Mouse (Mus musculus) brain, embryonic 18.5 days (tissue): ENCODE data around the gene Magi1.

Experiments
- DNase-seq: peaks from one replicate; pipeline ENCODE4 v3.0.0-alpha.2; 2012; ENCODE audit warnings: low read depth, low spot score

Magi1 gene

DNA sequence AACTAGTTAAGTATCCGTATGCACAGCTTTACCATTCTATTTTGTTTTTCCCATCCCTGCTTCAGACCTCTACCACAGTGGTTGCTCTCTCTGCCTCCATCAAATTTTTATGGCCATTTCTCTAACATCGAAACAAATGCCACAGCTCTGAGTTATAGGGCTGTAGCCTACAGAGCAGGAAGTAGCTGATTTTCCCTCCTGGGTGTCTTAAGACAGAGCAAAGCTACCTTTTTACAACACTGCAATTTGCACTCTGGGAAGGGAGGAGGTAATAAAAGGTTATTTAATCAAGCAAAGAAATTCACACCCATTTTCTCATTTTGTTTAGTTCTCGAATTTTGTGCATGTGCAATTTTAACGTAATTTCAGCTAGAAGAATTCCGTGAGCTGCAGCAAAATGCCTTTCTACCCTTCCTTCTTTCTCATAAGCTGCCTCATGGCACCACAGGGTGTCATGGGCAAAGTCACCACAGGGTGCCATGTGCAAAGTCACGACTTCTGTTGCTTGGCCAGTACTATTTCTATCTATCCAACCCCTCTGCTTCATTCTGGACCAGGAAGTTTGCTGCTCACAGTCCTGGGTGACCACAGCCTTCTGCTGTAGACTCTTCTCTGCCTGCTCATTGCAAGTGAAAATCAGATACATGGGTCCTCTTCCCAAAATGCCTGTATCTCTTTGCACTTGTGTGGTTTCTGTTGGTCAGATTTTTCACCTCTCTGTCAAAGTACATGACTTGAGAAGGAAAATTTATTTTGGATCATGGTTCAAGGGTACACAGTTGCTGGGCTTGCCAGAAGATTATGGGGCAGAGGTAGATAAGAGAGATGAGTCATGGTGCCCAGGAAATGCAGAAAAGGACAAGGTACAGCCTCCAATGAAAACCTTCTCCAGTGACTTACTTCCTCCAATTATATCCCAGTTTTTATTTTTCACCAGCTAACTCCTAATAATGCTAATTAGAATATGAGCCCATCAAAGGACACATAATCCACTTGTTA lies 167.0 kb downstream of the Magi1 start:
- DNase-seq, result no peak

DNA sequence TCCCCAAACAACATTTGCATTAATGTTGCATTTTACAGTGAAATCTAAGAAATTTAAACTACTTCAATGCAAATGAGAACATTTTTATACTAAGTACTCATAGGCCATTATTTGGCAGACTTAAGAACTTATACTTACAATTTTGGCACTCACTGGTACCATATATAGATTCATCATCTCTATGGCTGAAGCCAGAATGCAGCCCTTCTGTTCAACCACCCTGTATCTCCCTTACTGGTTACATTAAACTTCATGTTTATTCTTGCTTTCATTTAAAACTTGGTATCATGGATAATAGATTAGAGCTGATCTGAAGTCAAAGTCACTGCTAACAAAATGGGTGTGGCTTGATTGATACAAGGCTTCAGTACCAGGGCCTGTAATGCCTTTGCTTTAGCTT lies 171.9 kb downstream of the Magi1 start:
- DNase-seq, result peak; percentile 34

DNA sequence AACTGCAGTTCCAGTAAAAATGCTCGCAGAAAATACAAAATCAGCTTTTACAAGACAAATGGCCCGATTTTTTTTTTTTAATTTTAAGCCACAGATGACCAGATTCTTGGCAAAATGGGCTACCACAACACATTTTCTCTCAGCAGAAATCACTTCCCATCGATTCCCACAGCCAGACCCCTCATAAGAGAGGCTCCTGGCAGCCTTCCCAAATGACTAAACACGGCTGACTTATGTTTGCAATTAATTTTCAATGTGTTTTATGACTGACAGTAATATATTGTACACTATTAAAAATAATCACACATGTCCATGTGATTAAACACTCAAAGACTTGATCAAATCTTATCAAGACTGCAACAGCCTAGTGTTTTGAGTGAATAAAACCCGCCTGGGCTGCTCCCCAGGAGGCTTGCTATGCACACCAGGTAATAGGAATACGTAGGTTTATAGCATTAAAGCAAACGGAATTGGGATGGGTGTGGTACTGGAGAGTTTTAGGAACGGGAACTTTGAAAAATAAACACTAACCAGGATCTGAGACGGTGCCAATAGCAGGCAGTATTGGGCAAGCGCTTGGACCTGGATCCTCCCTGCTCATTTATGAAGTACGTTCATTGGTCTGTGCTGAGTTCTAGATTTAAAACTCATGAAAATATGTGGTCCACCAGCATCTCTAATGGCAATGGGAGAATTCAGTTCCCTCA lies 176.2 kb downstream of the Magi1 start:
- DNase-seq, result peak; percentile 32

DNA sequence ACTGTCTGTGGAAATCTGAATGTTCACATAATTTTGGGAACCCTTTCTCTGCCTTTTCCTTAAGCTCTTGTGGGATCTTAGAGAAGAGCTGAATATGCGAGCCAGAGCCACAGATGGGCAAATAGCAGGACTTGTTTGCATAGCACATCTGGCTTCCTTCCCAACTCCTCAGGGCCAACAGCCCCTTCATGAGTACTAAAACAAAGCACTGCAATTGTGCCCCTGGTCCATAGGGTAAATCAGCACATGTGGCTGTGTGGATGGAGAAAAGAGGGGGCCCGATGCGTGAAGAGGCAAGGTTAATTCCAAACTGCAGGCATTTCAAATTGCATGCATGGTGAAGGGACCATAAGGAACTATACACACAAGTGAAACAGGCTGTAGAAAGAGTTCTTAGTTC lies 180.1 kb downstream of the Magi1 start:
- no peak for DNase-seq

DNA sequence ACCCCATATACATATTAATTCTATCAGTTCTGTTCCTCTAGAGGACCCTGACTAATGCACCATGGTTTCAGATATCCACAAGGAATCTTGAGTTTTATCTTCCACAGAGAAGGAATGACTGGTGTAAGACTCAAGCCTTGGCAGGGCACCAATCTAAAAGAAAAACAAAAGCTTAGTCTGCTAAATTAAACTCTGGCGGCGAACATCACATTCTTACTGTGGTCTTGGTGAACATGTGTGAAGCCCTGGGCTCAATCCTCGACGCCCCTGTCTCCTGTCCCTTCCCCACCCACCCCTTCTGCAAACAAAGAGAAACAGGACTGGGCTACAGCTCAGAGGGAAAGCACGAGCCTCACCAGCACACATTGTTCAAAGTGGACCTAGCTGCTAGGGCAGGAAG lies 182.5 kb downstream of the Magi1 start:
- DNase-seq, result no peak

DNA sequence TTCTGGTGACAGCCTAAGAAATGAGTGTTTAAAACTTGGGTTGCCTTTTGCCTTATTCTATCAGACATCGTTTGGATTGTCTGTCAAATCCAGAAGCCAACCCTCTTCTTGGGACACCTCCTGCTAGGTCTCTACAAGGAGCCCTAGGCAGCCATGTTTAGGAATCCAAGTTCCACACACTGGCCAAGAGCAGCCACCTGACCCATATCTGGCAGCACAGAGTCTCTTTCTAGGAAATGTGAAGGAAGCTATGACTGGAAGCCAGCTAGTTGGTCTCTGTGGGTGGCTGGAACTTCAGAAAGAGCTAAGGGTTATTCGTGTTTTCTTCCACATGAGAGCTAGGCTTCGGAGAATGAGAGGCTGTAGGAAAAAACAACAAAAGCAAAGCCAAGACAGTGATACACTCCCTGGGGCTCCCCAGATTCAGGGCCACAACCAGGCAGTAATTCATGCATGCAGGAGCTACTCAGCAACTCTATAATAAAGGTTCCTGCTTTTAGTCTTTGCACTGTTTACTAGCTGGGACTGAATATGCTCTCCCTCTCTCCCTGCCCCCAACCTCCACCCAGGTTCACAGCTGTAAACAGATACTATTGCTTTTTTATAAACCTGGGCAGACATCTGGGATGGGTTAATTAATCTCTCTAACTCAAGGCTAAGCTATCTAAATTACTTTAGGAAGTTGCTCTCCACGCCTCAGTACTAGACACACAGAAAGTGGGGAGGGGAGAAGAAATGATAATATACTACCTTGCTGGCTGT lies 188.6 kb downstream of the Magi1 start:
- DNase-seq, result no peak

DNA sequence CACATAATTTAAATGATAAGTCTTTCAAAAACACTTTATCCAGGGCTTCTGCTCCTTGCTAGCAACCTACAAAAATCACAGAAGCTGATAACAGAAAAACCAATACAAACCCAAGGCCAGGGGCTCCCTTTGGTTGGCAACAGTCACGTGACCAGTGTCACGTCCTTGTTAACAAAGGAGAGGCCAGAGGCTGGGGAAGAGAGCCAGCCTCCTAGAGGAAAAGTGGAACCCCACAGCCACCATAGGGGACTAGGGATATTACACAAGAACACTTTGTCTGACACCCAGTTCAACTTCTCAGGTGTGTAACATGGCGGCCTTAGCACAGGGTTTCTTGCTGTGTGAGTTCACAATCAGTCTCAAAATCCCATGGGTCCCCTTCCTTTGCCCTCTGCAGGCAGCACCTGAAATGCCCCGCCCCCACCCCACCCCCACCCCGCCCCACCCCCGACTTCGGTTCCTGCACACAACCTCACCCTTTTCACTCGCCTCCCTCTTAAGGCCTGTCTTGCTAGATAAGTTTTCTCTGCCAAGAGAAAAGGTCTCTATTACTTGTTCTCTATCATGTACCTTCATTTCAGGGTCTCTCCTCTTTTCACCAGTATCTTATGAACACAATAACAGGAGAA lies 190.6 kb downstream of the Magi1 start:
- no peak for DNase-seq

GRCm38 (mm10) chr6:94092500-94092899 lies 191.2 kb downstream of the Magi1 start:
- DNase-seq, result no peak

GRCm38 (mm10) chr6:94086855-94087254 lies 196.9 kb downstream of the Magi1 start:
- no peak for DNase-seq

GRCm38 (mm10) chr6:94084752-94085151 lies 199.0 kb downstream of the Magi1 start:
- DNase-seq, result no peak

- no peak for DNase-seq
Observed at GRCm38 (mm10) chr6:94083459-94083858, 200.3 kb downstream of the Magi1 start.

- peak; percentile 45 for DNase-seq
Observed at GRCm38 (mm10) chr6:94080933-94081545, 202.7 kb downstream of the Magi1 start.

DNA sequence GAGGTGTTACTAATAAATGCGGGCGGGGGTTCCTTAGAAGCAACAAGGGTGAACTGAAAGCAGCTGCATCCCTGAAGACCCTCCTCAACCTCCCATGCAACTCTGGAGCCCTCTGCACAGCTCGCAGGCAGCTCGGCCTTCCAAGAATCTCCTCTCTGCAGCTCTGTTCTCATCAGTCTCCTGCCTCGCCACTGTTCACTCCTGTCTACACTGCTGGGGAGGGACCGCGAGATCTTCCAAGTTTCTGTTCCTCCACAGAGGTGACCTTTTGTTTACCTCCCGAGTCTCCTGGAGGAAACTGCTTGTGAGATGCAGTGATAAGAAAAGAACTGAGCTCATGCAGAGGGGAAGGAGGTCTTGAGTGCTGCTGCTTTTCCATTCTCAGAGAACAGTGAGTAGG lies 204.8 kb downstream of the Magi1 start:
- DNase-seq, result no peak

DNA sequence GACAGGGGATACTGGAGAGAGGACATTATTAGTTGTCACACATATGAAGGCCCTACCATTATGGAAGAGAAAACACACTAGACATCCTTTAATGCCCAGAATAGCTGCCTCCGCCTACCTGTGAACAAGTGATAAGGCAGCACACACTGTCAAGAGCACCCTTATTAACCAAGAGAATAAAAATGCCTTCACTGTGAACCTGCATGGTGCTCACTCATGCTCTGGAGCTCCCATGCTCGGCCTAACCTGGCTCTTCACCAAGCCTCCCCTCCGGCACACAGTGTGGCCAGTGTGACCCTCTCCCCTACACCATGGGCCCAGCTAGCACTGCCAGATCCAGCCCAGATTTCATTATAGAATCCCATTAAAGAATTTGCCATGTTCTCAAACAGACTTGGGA lies 206.7 kb downstream of the Magi1 start:
- DNase-seq, result no peak

- no peak for DNase-seq
Observed at GRCm38 (mm10) chr6:94075990-94076389, 207.7 kb downstream of the Magi1 start.

GRCm38 (mm10) chr6:94075228-94075627 lies 208.5 kb downstream of the Magi1 start:
- DNase-seq, result no peak

- no peak for DNase-seq
Observed at GRCm38 (mm10) chr6:94071676-94072075, 212.0 kb downstream of the Magi1 start.

DNA sequence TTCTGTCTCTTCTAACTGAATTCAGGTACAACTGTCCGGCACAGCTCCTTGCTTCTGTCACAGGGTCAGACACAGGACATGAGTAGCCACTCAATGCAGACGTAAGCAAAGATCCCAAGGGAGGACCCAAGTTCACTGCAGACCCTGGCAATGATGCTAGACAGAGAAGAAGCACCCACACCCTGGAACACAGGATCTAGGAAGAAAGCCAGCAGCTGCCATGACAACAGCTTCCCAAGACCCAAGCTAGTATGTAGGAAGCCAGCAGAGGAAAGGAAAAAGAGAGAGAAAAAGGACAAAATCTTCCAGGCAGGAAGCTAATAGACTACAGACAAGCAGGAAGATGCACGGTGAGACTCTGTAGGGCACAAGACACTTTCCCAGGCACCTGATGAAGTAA lies 213.0 kb downstream of the Magi1 start:
- no peak for DNase-seq

- no peak for DNase-seq
Observed at GRCm38 (mm10) chr6:94069421-94069820, 214.3 kb downstream of the Magi1 start.

DNA sequence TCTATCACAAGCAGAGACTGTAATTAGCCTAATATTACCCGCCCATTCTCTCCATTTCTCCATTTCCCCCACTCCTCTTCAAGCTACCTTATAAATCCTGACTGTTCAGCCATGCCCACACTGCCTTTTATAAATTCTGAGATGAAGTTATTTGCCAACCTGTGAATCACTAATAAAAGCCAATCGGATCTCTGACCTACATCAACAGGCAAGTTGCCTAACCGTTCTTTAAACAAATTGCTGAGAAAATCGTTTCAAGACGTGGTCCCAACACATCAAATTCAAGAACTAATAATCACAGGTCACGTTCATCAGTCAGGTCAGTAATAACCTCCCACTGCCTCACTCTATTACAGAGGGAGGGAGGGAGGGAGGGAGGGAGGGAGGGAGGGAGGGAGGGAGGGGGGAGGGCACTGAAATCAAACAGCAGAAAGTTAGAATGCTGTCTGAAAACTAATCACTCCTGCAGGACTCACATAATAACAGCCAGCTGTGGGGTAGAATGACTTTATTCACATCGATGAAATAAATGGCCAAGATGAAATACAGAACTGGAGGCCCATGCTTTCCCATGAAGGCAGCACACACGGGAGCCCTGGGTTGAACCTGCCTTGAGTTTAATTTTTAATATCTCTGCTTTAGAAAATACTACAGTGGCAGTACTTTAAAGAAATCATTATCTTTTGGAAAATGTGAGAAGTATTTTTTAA lies 215.8 kb downstream of the Magi1 start:
- DNase-seq, result no peak
